Mouse (Mus musculus) midbrain, embryonic 13.5 days (tissue): ENCODE results near the gene Myo1h. TPM values are rescaled to one million over a fixed set of nuclear protein-coding genes. Genes with fewer than 3 reads are reported as not detected.

Source experiments
- ATAC-seq: fragments of 200-750 bp; cut with Nextera tagmentation; 2 replicates; pipeline ENCODE4 v1.8.0; 2017; ENCODE audit warnings: mild to moderate bottlenecking, moderate TSS enrichment, moderate library complexity
- H3K27ac ChIP-seq: fragments of 300-500 bp; sonication (generic); 2 replicates; pipeline ENCODE4 v1.5.1; 2015; ENCODE audit warnings: inconsistent platforms, mild to moderate bottlenecking, moderate library complexity
- H3K27me3 ChIP-seq: fragments of 300-500 bp; sonication (generic); 2 replicates; pipeline ENCODE4 v1.6.1; 2015; ENCODE audit warnings: mild to moderate bottlenecking, inconsistent platforms
- H3K36me3 ChIP-seq: fragments of 300-500 bp; sonication (generic); 2 replicates; pipeline ENCODE4 v1.6.1; 2015; ENCODE audit warnings: mild to moderate bottlenecking, inconsistent platforms
- H3K4me1 ChIP-seq: fragments of 300-500 bp; sonication (generic); replicated peaks from 2 replicates; pipeline ENCODE4 v1.6.1; 2015; ENCODE audit warnings: inconsistent platforms
- H3K4me2 ChIP-seq: fragments of 300-500 bp; sonication (generic); replicated peaks from 2 replicates; pipeline ENCODE4 v1.6.1; 2015; ENCODE audit warnings: moderate library complexity, mild to moderate bottlenecking, inconsistent platforms
- H3K4me3 ChIP-seq: fragments of 300-500 bp; sonication (generic); replicated peaks from 2 replicates; pipeline ENCODE4 v1.5.1; 2015; ENCODE audit warnings: mild to moderate bottlenecking, inconsistent platforms
- H3K9ac ChIP-seq: fragments of 300-500 bp; sonication (generic); replicated peaks from 2 replicates; pipeline ENCODE4 v1.6.1; 2015; ENCODE audit warnings: mild to moderate bottlenecking, inconsistent platforms
- H3K9me3 ChIP-seq: fragments of 300-500 bp; sonication (generic); 2 replicates; pipeline ENCODE4 v1.6.1; 2016; ENCODE audit warnings: mild to moderate bottlenecking, inconsistent platforms
- WGBS: fragments of 180-500 bp; shearing (Covaris S2); methylation state at CpG from one replicate; pipeline ENCODE4 v1.1.7; 2015; 5-methylcytosine and 5-hydroxymethylcytosine counted together
- microRNA-seq: library from miRNA; unstranded; fragments of <30 nt; microRNA quantifications from one replicate; pipeline ENCODE4, GENCODE M21; 2016
- polyA plus RNA-seq: library from polyadenylated mRNA; unstranded; fragments of >200 nt; fragmentation: Nextera tagmentation; extraction: Ambion mirVana; gene quantifications from 2 replicates; pipeline ENCODE4 v1.2.1, GENCODE M21; 2015

Myo1h gene
- polyA plus RNA-seq, 1 experiment from 2014 or later, result 0.58 TPM

- Histone ChIP-seq H3K9ac (no peak overlapping the region), H3K9me3 (no peaks in the 10 kb centered on the region), H3K27me3 (no peaks in the 10 kb centered on the region), H3K4me3 (no peak overlapping the region), H3K36me3 (peaks cover 100% of the 10 kb centered on the region), H3K27ac (no peak overlapping the region), H3K4me2 (no peak overlapping the region), H3K4me1 (no peaks in the 10 kb centered on the region)
- no peak for ATAC-seq
- WGBS, result 88% methylated on average over 16 of the region's 16 CpGs
These were observed 124.2 kb downstream of the Myo1h start for GRCm38 (mm10) chr5:114413067-114413735.

Small RNA genes within 50 kb of the gene (microRNA-seq; reads per million reads assigned to microRNA genes)
- gene Mir7027, result not detected

Other genes with a start within 250 kb of the Myo1h start
- 16.7 and 19.0 TPM in 2 replicates for gene Usp30, start 223.7 kb upstream of the Myo1h start, polyA plus RNA-seq
- gene Svop, start 197.6 kb upstream of the Myo1h start, polyA plus RNA-seq, result 79.3 and 82.7 TPM in 2 replicates
- gene Alkbh2, start 160.9 kb upstream of the Myo1h start, polyA plus RNA-seq, result 5.8 and 6.0 TPM in 2 replicates
- 14.8 and 17.4 TPM in 2 replicates for gene Ung, start 158.8 kb upstream of the Myo1h start, polyA plus RNA-seq
- 2.4 and 2.9 TPM in 2 replicates for gene Acacb, start 142.6 kb upstream of the Myo1h start, polyA plus RNA-seq
- gene Foxn4, start 15.4 kb upstream of the Myo1h start, polyA plus RNA-seq, result 3.6 and 4.0 TPM in 2 replicates
- gene Kctd10, start 91.3 kb downstream of the Myo1h start, polyA plus RNA-seq, result 92.8 and 94.0 TPM in 2 replicates
- gene Ube3b, start 91.4 kb downstream of the Myo1h start, polyA plus RNA-seq, result 36.9 and 43.1 TPM in 2 replicates
- 21.1 and 22.9 TPM in 2 replicates for gene Mmab, start 154.9 kb downstream of the Myo1h start, polyA plus RNA-seq
- gene Mvk, start 155.1 kb downstream of the Myo1h start, polyA plus RNA-seq, result 50.7 and 55.4 TPM in 2 replicates